In the genomic region with DNA sequence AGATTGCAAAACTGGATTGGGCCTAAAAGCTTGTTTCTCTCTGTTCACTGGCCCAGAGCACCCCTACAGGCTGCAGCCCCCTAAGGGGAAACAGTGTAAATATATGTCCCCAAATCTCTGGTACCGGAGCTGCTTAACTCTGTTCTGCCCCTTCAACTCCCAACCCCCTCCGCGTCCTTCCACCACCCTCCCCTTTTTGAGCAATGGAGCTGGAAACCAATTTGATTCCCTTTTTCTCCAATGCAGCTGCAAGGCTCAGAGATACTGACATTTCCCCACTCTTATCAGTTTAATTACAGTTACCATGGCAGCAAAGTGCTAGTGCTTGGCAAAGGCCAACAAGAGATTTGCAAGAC, we compare ENCODE assay signal across 12 mouse cellular contexts.
DNase-seq lines count a peak whose midpoint lies in the region; ATAC-seq and TF ChIP-seq lines count a peak whose summit lies in the region.
"Had no signal": no experiment of that assay in that cellular context is flagged by ENCODE, and none has a peak within 500 bp of the region (broad histone marks: within the 10 kb centered on the region; RNA-seq: fewer than 3 reads in every experiment).

No protein-coding gene starts in this region.

- H3K4me2 ChIP-seq in heart, embryonic 16.5 days (ENCODE audit: low read depth, low read length), result peak overlapping the region; percentile 92
- H3K4me2 ChIP-seq in hindbrain, embryonic 12.5 days (replicated peaks), result peak overlapping the region; percentile 61
- peak overlapping the region; percentile 70 for H3K4me2 ChIP-seq in midbrain, embryonic 15.5 days

- ATAC-seq in heart, embryonic 16.5 days (replicated peaks; ENCODE audit: extremely low read depth, insufficient read depth, low FRiP score), result peak; percentile 23; the same call in 1 of the 2 replicates
- ATAC-seq in hindbrain, embryonic 12.5 days (ENCODE audit: low FRiP score), result peak; percentile 58
- peak; percentile 68 for ATAC-seq in midbrain, embryonic 15.5 days (replicated peaks)

- intact Hi-C loops in heart, postnatal 10 days (cut with DNase I), result no loop called here

- H3K9me3 ChIP-seq in heart, embryonic 16.5 days (replicated peaks; ENCODE audit: control insufficient read depth, low read length), result no peaks in the 10 kb centered on the region
- no peaks in the 10 kb centered on the region for H3K9me3 ChIP-seq in hindbrain, embryonic 12.5 days (replicated peaks)
- no peaks in the 10 kb centered on the region for H3K9me3 ChIP-seq in midbrain, embryonic 15.5 days

- TF ChIP-seq CTCF in lung, adult 2 months (IDR thresholded peaks at IDR 0.05; ENCODE audit: insufficient read depth, low read length), result no peak

- H3K9ac ChIP-seq in heart, embryonic 16.5 days (ENCODE audit: low read length), result peak overlapping the region; percentile 43; the same call in 1 of the 2 replicates
- H3K9ac ChIP-seq in hindbrain, embryonic 12.5 days, result peak overlapping the region; percentile 53; the same call in 1 of the 2 replicates
- H3K9ac ChIP-seq in midbrain, embryonic 15.5 days, result peak overlapping the region; percentile 51

- H3K4me3 ChIP-seq in heart, embryonic 16.5 days (ENCODE audit: low read length), result peak overlapping the region; percentile 57
- peak overlapping the region; percentile 41 for H3K4me3 ChIP-seq in hindbrain, embryonic 12.5 days
- H3K4me3 ChIP-seq in midbrain, embryonic 15.5 days, result peak overlapping the region; percentile 55
- H3K4me3 ChIP-seq in lung, adult 2 months (replicated peaks; ENCODE audit: extremely low read depth, low read depth, low read length), result no peak overlapping the region
- H3K4me3 ChIP-seq: gastrocnemius, adult 2 months had no signal

- TF ChIP-seq POLR2A in lung, adult 2 months (IDR thresholded peaks at IDR 0.05; ENCODE audit: borderline replicate concordance, extremely low read depth, low read depth, low read length), result no peak

- H3K36me3 ChIP-seq in heart, embryonic 16.5 days (ENCODE audit: control insufficient read depth, insufficient read depth), result no peaks in the 10 kb centered on the region
- H3K36me3 ChIP-seq in hindbrain, embryonic 12.5 days, result no peaks in the 10 kb centered on the region
- H3K36me3 ChIP-seq in midbrain, embryonic 15.5 days (replicated peaks), result no peaks in the 10 kb centered on the region

- no peak overlapping the region for H3K27ac ChIP-seq in heart, embryonic 16.5 days (ENCODE audit: low read length)
- peak overlapping the region; percentile 85 for H3K27ac ChIP-seq in hindbrain, embryonic 12.5 days
- peak overlapping the region; percentile 80 for H3K27ac ChIP-seq in midbrain, embryonic 15.5 days
- H3K27ac ChIP-seq: gastrocnemius, adult 2 months had no signal

- 5% methylated on average over 3 of the region's 3 CpGs for WGBS in heart, embryonic 16.5 days
- WGBS in hindbrain, embryonic 12.5 days, result 1% methylated on average over 3 of the region's 3 CpGs
- WGBS in midbrain, embryonic 15.5 days, result 2% methylated on average over 3 of the region's 3 CpGs
- WGBS in lung, adult 2 months, result 17% methylated on average over 3 of the region's 3 CpGs

- H3K27me3 ChIP-seq in heart, embryonic 16.5 days (ENCODE audit: control insufficient read depth, insufficient read depth, low read length), result peaks cover 2% of the 10 kb centered on the region; the same call in 1 of the 2 replicates
- no peaks in the 10 kb centered on the region; the same call in 1 of the 2 replicates for H3K27me3 ChIP-seq in hindbrain, embryonic 12.5 days
- no peaks in the 10 kb centered on the region for H3K27me3 ChIP-seq in midbrain, embryonic 15.5 days (replicated peaks)
- H3K27me3 ChIP-seq: CH12.LX had no signal

- DNase-seq in heart, postnatal 10 days, result no peak
- peak; percentile 74 for DNase-seq in embryo, embryonic 10 days (ENCODE audit: low spot score)
- no peak for DNase-seq in urinary bladder, postnatal 36 days (ENCODE audit: low spot score in 2 of 2)
- no peak for DNase-seq in lung, adult 2 months
- no peak for DNase-seq in right cerebral cortex, postnatal 14 days
- DNase-seq: gastrocnemius, adult 2 months; lung, postnatal 14 days; thymus, adult 18-20 months had no signal

- H3K4me1 ChIP-seq in heart, embryonic 16.5 days (ENCODE audit: control insufficient read depth, insufficient read depth, low read length), result peaks cover 16% of the 10 kb centered on the region
- H3K4me1 ChIP-seq in hindbrain, embryonic 12.5 days, result peaks cover 28% of the 10 kb centered on the region
- H3K4me1 ChIP-seq in midbrain, embryonic 15.5 days, result peaks cover 37% of the 10 kb centered on the region
- H3K4me1 ChIP-seq in lung, adult 2 months (ENCODE audit: control insufficient read depth, insufficient read depth, low read length), result no peaks in the 10 kb centered on the region
